Mouse (Mus musculus) liver, postnatal 0 days (tissue): ENCODE data around the gene Cuta. TPM values are rescaled to one million over a fixed set of nuclear protein-coding genes. Genes with fewer than 3 reads are reported as not detected.

ENCODE experiments used
- ATAC-seq: fragments of 200-750 bp; cut with Nextera tagmentation; 2 replicates; pipeline ENCODE4 v1.8.0; 2017; ENCODE audit warnings: mild to moderate bottlenecking, moderate library complexity
- DNase-seq: peaks from one replicate; pipeline ENCODE4 v3.0.0-alpha.2; 2016
- H3K27ac ChIP-seq: fragments of 300-500 bp; sonication (generic); 2 replicates; pipeline ENCODE4 v1.5.1; 2014; ENCODE audit warnings: antibody characterized with exemption, moderate library complexity, mild to moderate bottlenecking, low read depth
- H3K27me3 ChIP-seq: fragments of 300-500 bp; sonication (generic); 2 replicates; pipeline ENCODE4 v1.6.1; 2014; ENCODE audit warnings: low read length, control low read depth, mixed read lengths; ENCODE audit not compliant: insufficient read depth
- H3K36me3 ChIP-seq: fragments of 300-500 bp; sonication (generic); replicated peaks from 2 replicates; pipeline ENCODE4 v1.6.1; 2014; ENCODE audit warnings: mild to moderate bottlenecking, control low read depth, low read length, moderate library complexity, mixed read lengths; ENCODE audit not compliant: insufficient read depth
- H3K4me1 ChIP-seq: fragments of 300-500 bp; sonication (generic); 2 replicates; pipeline ENCODE4 v1.6.1; 2014; ENCODE audit warnings: antibody characterized with exemption, mild to moderate bottlenecking, control low read depth; ENCODE audit not compliant: insufficient read depth
- H3K4me2 ChIP-seq: fragments of 300-500 bp; sonication (generic); 2 replicates; pipeline ENCODE4 v1.6.1; 2014; ENCODE audit warnings: low read depth, mild to moderate bottlenecking, low read length, moderate library complexity, mixed read lengths
- H3K4me3 ChIP-seq: fragments of 300-500 bp; sonication (generic); 2 replicates; pipeline ENCODE4 v1.5.1; 2014; ENCODE audit warnings: low read depth, low read length
- H3K9ac ChIP-seq: fragments of 300-500 bp; sonication (generic); replicated peaks from 2 replicates; pipeline ENCODE4 v1.6.1; 2014; ENCODE audit warnings: mild to moderate bottlenecking, moderate library complexity
- H3K9me3 ChIP-seq: fragments of 300-500 bp; sonication (generic); 2 replicates; pipeline ENCODE4 v1.6.1; 2016; ENCODE audit warnings: mild to moderate bottlenecking, control low read depth, low read length, mixed read lengths
- CTCF ChIP-seq: sonication (generic); IDR thresholded peaks from 2 replicates; pipeline ENCODE4 v1.5.1; 2016; ENCODE audit warnings: antibody characterized with exemption, low read depth
- EP300 ChIP-seq: IDR thresholded peaks from 2 replicates; pipeline ENCODE4 v1.6.1; 2016; ENCODE audit warnings: antibody characterized with exemption, low read depth, mild to moderate bottlenecking
- WGBS: fragments of 180-500 bp; shearing (Covaris S2); extraction: QIAGEN DNeasy Blood & Tissue Kit; methylation state at CpG from one replicate; pipeline ENCODE4 v1.1.7; 2014; ENCODE audit not compliant: insufficient replicate concordance; 5-methylcytosine and 5-hydroxymethylcytosine counted together
- polyA plus RNA-seq: library from polyadenylated mRNA; unstranded; fragments of >200 nt; fragmentation: Nextera tagmentation; extraction: Ambion mirVana; gene quantifications from 2 replicates; pipeline ENCODE4 v1.2.1, GENCODE M21; 2015

Gene Cuta
- polyA plus RNA-seq, 1 experiment from 2014 or later: 83.4 TPM

DNA sequence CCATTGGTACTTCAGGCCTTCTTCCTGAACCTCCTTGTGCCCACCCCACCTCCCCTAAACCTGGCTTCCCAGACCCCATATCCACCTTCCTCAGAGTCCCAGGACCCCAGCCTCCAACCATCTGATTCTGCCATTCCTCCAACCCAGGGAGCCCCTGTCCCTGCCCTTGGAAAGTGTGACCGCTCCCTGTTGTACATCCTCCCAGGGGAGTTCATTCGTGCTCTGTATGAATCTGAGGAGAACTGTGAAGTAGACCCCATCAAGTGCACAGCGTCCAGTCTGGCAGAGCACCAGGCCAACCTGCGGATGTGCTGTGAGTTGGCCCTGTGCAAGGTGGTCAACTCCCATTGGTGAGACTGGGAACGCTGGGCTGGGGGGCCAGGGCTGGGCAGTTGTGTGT is 18.5 kb upstream of the Cuta start:
- H3K4me2 ChIP-seq: peak overlapping the region; percentile 55; the same call in 1 of the 2 replicates
- H3K9ac ChIP-seq: no peak overlapping the region
- H3K4me3 ChIP-seq: no peak overlapping the region
- 0 out of 2 replicates have a peak, but pooled peaks cover 3% of the 10 kb centered on the region for H3K27me3 ChIP-seq
- no peak for ATAC-seq
- H3K9me3 ChIP-seq: no peaks in the 10 kb centered on the region
- no peak for TF ChIP-seq CTCF
- TF ChIP-seq EP300: no peak
- WGBS: 95% methylated on average over 5 of the region's 5 CpGs
- no peak for DNase-seq
- H3K4me1 ChIP-seq: peaks cover 18% of the 10 kb centered on the region
- H3K27ac ChIP-seq: no peak overlapping the region
- H3K36me3 ChIP-seq: 0 out of 2 replicates have a peak, but pooled peaks cover 3% of the 10 kb centered on the region

DNA sequence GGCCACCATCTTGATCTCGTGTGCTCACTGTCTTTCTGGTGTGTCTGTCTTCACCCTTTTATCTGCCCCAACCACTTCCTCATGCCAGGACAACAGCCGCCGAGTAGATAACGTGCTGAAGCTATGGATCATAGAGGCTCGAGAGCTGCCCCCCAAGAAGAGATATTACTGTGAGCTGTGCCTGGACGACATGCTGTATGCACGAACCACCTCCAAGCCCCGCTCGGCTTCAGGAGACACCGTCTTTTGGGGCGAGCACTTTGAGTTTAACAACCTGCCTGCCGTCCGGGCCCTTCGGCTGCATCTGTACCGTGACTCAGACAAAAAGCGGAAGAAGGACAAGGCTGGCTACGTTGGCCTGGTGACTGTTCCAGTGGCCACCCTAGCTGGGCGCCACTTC is 17.5 kb upstream of the Cuta start:
- Histone ChIP-seq H3K4me1 (peaks cover 27% of the 10 kb centered on the region), H3K9me3 (no peaks in the 10 kb centered on the region), H3K4me3 (peak overlapping the region; percentile 23; the same call in 1 of the 2 replicates), H3K9ac (peak overlapping the region; percentile 47), H3K27me3 (peaks cover 10% of the 10 kb centered on the region; the same call in 1 of the 2 replicates), H3K36me3 (0 out of 2 replicates have a peak, but pooled peaks cover 3% of the 10 kb centered on the region), H3K27ac (peak overlapping the region; percentile 56), H3K4me2 (peak overlapping the region; percentile 55)
- DNase-seq (peak; percentile 42), ATAC-seq (peak; percentile 80)
- TF ChIP-seq EP300 (peak; percentile 84), CTCF (no peak)
- 46% methylated on average over 18 of the region's 18 CpGs for WGBS

DNA sequence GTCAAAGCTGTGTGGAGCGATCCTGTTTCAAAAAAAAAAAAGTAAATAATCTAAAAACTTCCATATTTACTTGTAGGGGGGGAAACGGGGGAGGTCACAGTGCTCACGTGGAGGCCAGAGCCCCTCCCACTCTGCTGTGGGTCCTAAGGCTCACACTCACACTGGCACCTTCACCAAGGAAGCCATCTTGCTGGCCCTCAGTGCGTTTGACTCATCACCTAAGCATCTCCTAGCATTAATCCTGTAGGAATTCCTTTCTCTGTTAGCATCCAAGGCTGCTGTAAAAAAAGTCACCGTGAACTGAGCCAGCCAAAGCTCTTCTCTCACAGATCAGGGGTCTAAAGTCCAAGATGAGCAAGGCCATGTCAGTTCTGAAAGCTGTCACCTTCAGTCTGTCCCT is 16.9 kb upstream of the Cuta start:
- Histone ChIP-seq H3K36me3 (0 out of 2 replicates have a peak, but pooled peaks cover 3% of the 10 kb centered on the region), H3K9ac (peak overlapping the region; percentile 52; the same call in 1 of the 2 replicates), H3K27ac (peak overlapping the region; percentile 56), H3K4me1 (peaks cover 28% of the 10 kb centered on the region), H3K27me3 (peaks cover 15% of the 10 kb centered on the region; the same call in 1 of the 2 replicates), H3K4me3 (peak overlapping the region; percentile 23), H3K4me2 (peak overlapping the region; percentile 55), H3K9me3 (no peaks in the 10 kb centered on the region)
- no peak for TF ChIP-seq CTCF
- ATAC-seq (no peak), DNase-seq (no peak)
- WGBS: 61% methylated on average over 5 of the region's 5 CpGs

DNA sequence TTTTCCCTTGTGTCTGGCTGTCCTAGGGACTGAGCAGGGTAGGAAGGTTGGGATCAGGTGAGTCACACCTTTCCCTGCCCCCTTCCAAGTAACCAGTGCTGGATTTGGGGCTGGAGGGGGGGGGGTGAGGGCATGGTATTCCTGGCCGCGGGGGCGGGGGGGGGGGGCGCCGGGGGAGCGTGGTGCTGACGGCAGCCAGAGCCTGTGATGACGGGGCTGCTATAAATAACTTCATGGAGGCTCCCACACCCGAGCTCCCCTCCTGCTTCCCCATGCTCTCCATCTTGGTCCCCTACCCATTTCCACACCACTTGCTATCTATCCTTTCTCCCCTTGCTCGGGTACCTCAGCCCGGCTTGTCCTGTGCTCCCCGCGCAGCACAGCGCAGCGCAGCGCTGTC is 14.4 kb upstream of the Cuta start:
- TF ChIP-seq EP300 (no peak), CTCF (no peak)
- Histone ChIP-seq H3K27ac (no peak overlapping the region), H3K4me2 (no peak overlapping the region), H3K27me3 (peaks cover 23% of the 10 kb centered on the region), H3K4me3 (no peak overlapping the region), H3K4me1 (peaks cover 35% of the 10 kb centered on the region), H3K9me3 (no peaks in the 10 kb centered on the region), H3K36me3 (no peaks in the 10 kb centered on the region), H3K9ac (no peak overlapping the region)
- ATAC-seq (no peak), DNase-seq (no peak)
- 45% methylated on average over 9 of the region's 16 CpGs for WGBS

DNA sequence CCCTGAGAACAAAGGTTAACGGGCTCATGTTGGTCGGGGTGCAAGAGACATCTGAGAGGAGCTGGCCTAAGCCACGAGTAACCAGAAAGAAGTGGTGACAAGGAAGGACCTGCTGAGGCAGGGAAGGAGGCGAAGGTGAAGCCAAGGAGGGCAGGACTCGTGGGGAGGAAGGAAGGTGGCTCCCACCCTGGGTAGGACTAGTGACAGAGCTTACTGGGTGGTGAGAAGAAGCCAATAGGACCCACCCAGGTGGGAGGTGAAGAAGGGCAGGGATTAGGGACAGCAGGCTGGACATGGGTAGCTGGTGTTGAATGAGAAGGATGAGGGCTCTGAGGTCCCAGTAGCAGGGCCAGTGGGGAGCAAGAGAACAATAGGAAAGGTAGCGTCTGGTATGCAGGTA is 13.8 kb upstream of the Cuta start:
- ATAC-seq: no peak
- no peak for DNase-seq
- Histone ChIP-seq H3K27me3 (peaks cover 23% of the 10 kb centered on the region), H3K9me3 (no peaks in the 10 kb centered on the region), H3K4me3 (no peak overlapping the region), H3K9ac (no peak overlapping the region), H3K4me2 (no peak overlapping the region), H3K4me1 (peaks cover 39% of the 10 kb centered on the region), H3K27ac (no peak overlapping the region), H3K36me3 (no peaks in the 10 kb centered on the region)
- TF ChIP-seq EP300: no peak
- no peak for TF ChIP-seq CTCF
- WGBS: 49% methylated on average over 6 of the region's 6 CpGs

DNA sequence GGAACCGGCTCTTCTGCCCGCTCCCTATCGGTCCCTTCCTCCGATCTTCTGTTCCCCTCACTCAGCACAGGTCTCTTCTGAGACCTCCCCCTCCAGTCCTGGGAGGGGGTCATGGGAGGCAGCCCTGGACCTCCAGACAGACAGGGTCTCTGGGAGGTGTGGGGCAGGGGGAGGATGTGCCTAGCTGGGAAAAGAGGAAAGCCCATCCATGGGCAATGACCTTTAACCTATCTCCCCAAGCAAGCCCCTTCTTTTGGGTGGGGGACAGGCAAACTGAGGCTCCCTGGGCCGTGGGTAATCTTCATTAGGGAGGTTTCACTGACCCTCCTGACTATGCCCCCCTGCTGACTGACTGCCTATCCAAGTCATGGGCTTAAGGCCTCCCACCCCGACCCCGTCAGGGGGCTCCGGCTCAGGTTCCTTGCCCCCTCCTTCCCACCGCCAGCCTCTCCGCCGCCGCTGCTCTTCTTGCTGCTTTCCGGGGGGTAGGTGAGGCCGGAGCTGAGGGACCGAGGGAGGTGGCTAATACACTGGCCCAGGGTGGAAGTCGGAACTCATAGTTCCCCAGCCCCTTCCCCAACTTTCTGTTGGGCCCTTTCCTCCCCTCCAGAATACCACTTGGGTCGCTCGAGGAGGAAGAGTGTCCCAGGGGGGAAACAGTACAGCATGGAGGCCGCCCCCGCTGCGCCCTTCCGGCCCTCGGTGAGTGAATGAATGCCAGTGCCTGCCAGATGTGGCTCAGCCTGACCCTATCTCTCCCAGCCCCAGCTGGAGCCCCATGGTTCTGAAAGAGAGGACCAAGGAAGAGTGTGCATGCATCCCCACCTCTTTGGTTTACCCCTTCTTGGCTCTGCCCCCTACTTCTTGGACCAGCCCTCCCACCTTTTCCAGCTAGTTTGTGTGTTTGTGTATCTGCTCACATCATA is 12.8 kb upstream of the Cuta start:
- no peaks in the 10 kb centered on the region for H3K9me3 ChIP-seq
- no peak overlapping the region for H3K27ac ChIP-seq
- peak overlapping the region; percentile 44; the same call in 1 of the 2 replicates for H3K9ac ChIP-seq
- DNase-seq: no peak
- no peak for ATAC-seq
- peaks cover 23% of the 10 kb centered on the region for H3K27me3 ChIP-seq
- H3K4me3 ChIP-seq: peak overlapping the region; percentile 29
- no peaks in the 10 kb centered on the region for H3K36me3 ChIP-seq
- peaks cover 34% of the 10 kb centered on the region for H3K4me1 ChIP-seq
- H3K4me2 ChIP-seq: peak overlapping the region; percentile 66
- 18% methylated on average over 23 of the region's 23 CpGs for WGBS
- TF ChIP-seq EP300: no peak
- TF ChIP-seq CTCF: no peak
